Mouse (Mus musculus) embryonic facial prominence, embryonic 14.5 days (tissue): ENCODE measurements around the gene Ccdc180. TPM values are rescaled to one million over a fixed set of nuclear protein-coding genes. Genes with fewer than 3 reads are reported as not detected.

Experiments
- ATAC-seq: fragments of 200-750 bp; cut with Nextera tagmentation; 2 replicates; pipeline ENCODE4 v1.8.0; 2017; ENCODE audit warnings: low read depth, moderate number of reproducible peaks, moderate TSS enrichment
- DNase-seq: peaks from one replicate; pipeline ENCODE4 v3.0.0-alpha.2; 2015; ENCODE audit warnings: low spot score
- H3K27ac ChIP-seq: fragments of 300-500 bp; sonication (generic); replicated peaks from 2 replicates; pipeline ENCODE4 v1.5.1; 2014; ENCODE audit warnings: low read depth, mild to moderate bottlenecking, low read length, moderate library complexity
- H3K27me3 ChIP-seq: fragments of 300-500 bp; sonication (generic); replicated peaks from 2 replicates; pipeline ENCODE4 v1.6.1; 2014; ENCODE audit warnings: low read length; ENCODE audit not compliant: control insufficient read depth, insufficient read depth
- H3K36me3 ChIP-seq: fragments of 300-500 bp; sonication (generic); 2 replicates; pipeline ENCODE4 v1.6.1; 2014; ENCODE audit warnings: low read length, mixed read lengths; ENCODE audit not compliant: control insufficient read depth, insufficient read depth
- H3K4me1 ChIP-seq: fragments of 300-500 bp; sonication (generic); 2 replicates; pipeline ENCODE4 v1.6.1; 2014; ENCODE audit warnings: antibody characterized with exemption, low read length; ENCODE audit not compliant: control insufficient read depth, insufficient read depth
- H3K4me2 ChIP-seq: fragments of 300-500 bp; sonication (generic); 2 replicates; pipeline ENCODE4 v1.6.1; 2014; ENCODE audit warnings: low read depth, mild to moderate bottlenecking, low read length, moderate library complexity, mixed read lengths
- H3K4me3 ChIP-seq: fragments of 300-500 bp; sonication (generic); 2 replicates; pipeline ENCODE4 v1.5.1; 2014; ENCODE audit warnings: low read depth, mild to moderate bottlenecking, low read length
- H3K9ac ChIP-seq: fragments of 300-500 bp; sonication (generic); 2 replicates; pipeline ENCODE4 v1.6.1; 2014; ENCODE audit warnings: low read depth, mild to moderate bottlenecking, low read length, moderate library complexity, mixed read lengths
- H3K9me3 ChIP-seq: fragments of 300-500 bp; sonication (generic); 2 replicates; pipeline ENCODE4 v1.6.1; 2016; ENCODE audit warnings: low read length; ENCODE audit not compliant: control insufficient read depth
- WGBS: fragments of 180-500 bp; shearing (Covaris S2); extraction: QIAGEN DNeasy Blood & Tissue Kit; methylation state at CpG from one replicate; pipeline ENCODE4 v1.1.7; 2014; 5-methylcytosine and 5-hydroxymethylcytosine counted together
- polyA plus RNA-seq: library from polyadenylated mRNA; unstranded; fragments of >200 nt; fragmentation: Nextera tagmentation; extraction: Ambion mirVana; gene quantifications from 2 replicates; pipeline ENCODE4 v1.2.1, GENCODE M21; 2014

Ccdc180 gene
- polyA plus RNA-seq, 1 experiment from 2014 or later: 0.79 TPM

GRCm38 (mm10) chr4:45889487-45889886 lies 616 bp upstream of the Ccdc180 start:
- no peak overlapping the region for H3K9ac ChIP-seq
- peaks cover 8% of the 10 kb centered on the region; the same call in 1 of the 2 replicates for H3K4me1 ChIP-seq
- no peak for ATAC-seq
- H3K27me3 ChIP-seq: no peaks in the 10 kb centered on the region
- DNase-seq: no peak
- no peaks in the 10 kb centered on the region for H3K36me3 ChIP-seq
- H3K9me3 ChIP-seq: no peaks in the 10 kb centered on the region
- H3K4me2 ChIP-seq: no peak overlapping the region
- H3K4me3 ChIP-seq: no peak overlapping the region
- WGBS: 60% methylated on average over 6 of the region's 6 CpGs
- no peak overlapping the region for H3K27ac ChIP-seq

DNA sequence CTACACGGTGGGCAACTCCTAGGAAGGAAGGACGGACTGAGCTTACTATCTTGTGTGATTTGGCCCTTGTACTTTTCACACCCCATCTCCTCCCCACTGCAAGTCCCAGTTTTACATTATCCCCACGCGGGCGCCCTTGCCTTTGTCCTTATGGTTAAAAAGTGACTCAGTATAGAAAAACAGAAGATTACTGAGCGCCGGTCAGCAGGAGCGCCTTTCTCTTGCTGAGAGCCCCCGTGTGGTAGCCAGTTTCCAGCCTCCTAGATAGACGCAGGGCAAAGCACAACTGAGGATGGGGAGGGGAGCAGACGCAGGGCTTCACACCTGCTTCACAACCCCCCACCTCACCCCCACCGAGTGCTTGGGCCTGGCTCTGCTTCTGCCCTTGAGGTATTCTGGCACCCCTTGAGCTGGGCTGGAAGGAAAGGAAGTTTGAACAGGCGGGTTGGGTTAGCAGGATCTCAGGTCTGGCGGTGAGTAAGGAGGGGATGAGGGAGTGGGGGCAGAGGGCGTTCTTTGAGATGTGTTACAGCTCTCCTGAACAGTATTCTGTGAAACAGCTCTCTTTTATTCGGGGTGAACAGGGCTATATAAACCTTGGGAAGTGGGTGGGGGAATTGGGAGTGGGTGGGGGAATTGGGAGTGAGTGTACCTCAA lies 6.5 kb downstream of the Ccdc180 start:
- H3K4me3 ChIP-seq: no peak overlapping the region
- H3K27ac ChIP-seq: no peak overlapping the region
- H3K27me3 ChIP-seq: no peaks in the 10 kb centered on the region
- H3K4me2 ChIP-seq: no peak overlapping the region
- no peaks in the 10 kb centered on the region for H3K4me1 ChIP-seq
- H3K9ac ChIP-seq: no peak overlapping the region
- no peaks in the 10 kb centered on the region for H3K36me3 ChIP-seq
- no peaks in the 10 kb centered on the region for H3K9me3 ChIP-seq
- DNase-seq: no peak
- WGBS: 13% methylated on average over 15 of the region's 16 CpGs
- ATAC-seq: no peak

DNA sequence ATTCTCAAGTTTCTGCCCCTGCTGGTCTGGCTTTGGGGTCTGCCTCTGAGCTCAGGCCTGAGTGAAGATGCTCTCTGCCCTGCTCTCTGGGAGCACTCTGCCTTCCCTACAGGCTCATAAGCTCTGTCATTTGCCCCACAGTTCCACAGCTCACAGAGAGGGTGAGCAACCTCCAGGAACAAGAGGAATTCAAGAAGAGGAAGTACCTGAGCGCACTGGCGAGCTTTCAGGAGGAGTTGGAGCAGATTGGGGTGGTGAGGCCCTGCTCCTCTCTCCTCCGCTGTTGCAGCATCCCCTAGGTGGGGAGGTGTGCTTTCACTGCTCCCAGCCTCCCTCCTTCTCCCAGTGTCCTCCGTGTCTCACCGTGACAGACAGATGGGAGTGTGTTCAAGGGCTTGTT lies 8.3 kb downstream of the Ccdc180 start:
- no peak overlapping the region for H3K4me3 ChIP-seq
- DNase-seq: no peak
- 60% methylated on average over 5 of the region's 5 CpGs for WGBS
- H3K27me3 ChIP-seq: no peaks in the 10 kb centered on the region
- H3K9me3 ChIP-seq: no peaks in the 10 kb centered on the region
- ATAC-seq: no peak
- H3K4me1 ChIP-seq: no peaks in the 10 kb centered on the region
- no peak overlapping the region for H3K9ac ChIP-seq
- no peak overlapping the region for H3K27ac ChIP-seq
- H3K36me3 ChIP-seq: no peaks in the 10 kb centered on the region
- no peak overlapping the region for H3K4me2 ChIP-seq

GRCm38 (mm10) chr4:45909256-45909655 lies 19.2 kb downstream of the Ccdc180 start:
- no peak overlapping the region for H3K27ac ChIP-seq
- H3K4me1 ChIP-seq: no peaks in the 10 kb centered on the region
- 85% methylated on average over 13 of the region's 13 CpGs for WGBS
- no peak overlapping the region for H3K4me2 ChIP-seq
- H3K9me3 ChIP-seq: no peaks in the 10 kb centered on the region
- H3K9ac ChIP-seq: no peak overlapping the region
- no peak for ATAC-seq
- H3K27me3 ChIP-seq: no peaks in the 10 kb centered on the region
- DNase-seq: no peak
- H3K36me3 ChIP-seq: no peaks in the 10 kb centered on the region
- no peak overlapping the region for H3K4me3 ChIP-seq

DNA sequence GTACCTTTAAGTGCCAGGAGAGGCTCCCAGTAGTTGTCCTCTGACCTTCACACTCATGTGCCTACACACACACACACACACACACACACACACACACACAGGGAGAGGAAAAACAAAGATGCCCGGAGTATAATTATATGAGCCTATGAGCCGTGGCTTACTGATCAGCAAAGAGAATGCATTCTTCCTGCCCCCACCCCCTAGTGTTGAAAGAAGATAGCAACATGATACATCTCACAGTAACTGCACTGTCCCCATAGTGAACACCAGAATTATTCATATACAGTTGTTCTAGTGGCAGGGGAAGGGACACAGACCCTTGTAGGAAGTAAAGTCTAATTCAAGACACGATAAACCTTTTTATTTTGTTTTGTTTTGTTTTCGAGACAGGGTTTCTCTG lies 19.8 kb downstream of the Ccdc180 start:
- no peaks in the 10 kb centered on the region for H3K36me3 ChIP-seq
- no peaks in the 10 kb centered on the region for H3K9me3 ChIP-seq
- H3K4me3 ChIP-seq: no peak overlapping the region
- no peak overlapping the region for H3K27ac ChIP-seq
- H3K9ac ChIP-seq: no peak overlapping the region
- no peak overlapping the region for H3K4me2 ChIP-seq
- ATAC-seq (no peak), DNase-seq (no peak)
- H3K4me1 ChIP-seq: no peaks in the 10 kb centered on the region
- 53% methylated on average over 4 of the region's 4 CpGs for WGBS
- H3K27me3 ChIP-seq: no peaks in the 10 kb centered on the region

GRCm38 (mm10) chr4:45911256-45911655 lies 21.2 kb downstream of the Ccdc180 start:
- H3K36me3 ChIP-seq: no peaks in the 10 kb centered on the region
- no peaks in the 10 kb centered on the region for H3K27me3 ChIP-seq
- H3K27ac ChIP-seq: no peak overlapping the region
- no peak overlapping the region for H3K4me3 ChIP-seq
- 0 out of 2 replicates have a peak, but pooled peaks cover 3% of the 10 kb centered on the region for H3K9me3 ChIP-seq
- H3K4me2 ChIP-seq: no peak overlapping the region
- H3K4me1 ChIP-seq: no peaks in the 10 kb centered on the region
- H3K9ac ChIP-seq: no peak overlapping the region
- ATAC-seq (no peak), DNase-seq (no peak)
- 75% methylated on average over 5 of the region's 5 CpGs for WGBS

DNA sequence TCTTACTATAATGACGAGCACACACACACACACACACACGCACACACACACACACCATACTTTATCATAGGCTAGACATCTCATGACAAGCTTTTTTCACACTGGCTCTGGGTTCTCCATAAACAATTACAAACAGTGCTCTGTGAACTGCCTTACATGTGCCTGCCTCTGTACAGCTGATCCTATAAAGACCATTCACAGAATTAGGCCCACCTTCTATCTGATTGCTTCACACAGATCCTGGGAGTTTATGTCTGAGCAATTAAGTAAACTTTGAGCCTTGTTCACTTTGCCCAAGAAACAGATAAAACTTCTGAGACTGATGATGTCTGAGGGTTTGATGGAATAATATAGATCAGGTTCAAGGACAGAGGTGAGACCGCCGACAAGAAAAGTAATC lies 21.8 kb downstream of the Ccdc180 start:
- Histone ChIP-seq H3K4me1 (no peaks in the 10 kb centered on the region), H3K36me3 (no peaks in the 10 kb centered on the region), H3K9me3 (0 out of 2 replicates have a peak, but pooled peaks cover 3% of the 10 kb centered on the region), H3K27me3 (no peaks in the 10 kb centered on the region), H3K9ac (no peak overlapping the region), H3K4me3 (no peak overlapping the region), H3K27ac (no peak overlapping the region), H3K4me2 (no peak overlapping the region)
- no peak for DNase-seq
- no peak for ATAC-seq
- 86% methylated on average over 4 of the region's 4 CpGs for WGBS

DNA sequence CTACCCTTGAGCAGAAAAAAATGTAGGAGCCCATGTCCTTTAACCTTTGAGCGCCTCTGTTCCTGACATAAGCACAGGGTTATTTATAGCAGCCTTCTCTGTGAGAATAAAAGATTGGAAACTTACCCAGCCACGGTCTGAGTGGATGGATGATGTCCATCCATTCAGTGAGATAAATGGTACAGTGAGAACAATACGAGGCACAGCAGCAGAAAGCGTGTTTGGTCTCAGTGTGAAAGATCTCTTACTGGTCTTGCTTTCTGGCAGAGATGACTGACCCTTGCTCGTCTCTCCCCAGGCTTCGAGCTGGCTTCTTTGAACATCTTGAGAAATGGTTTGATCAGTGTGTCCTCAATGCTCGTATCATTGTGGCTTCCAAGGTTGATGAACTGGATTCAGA lies 27.0 kb downstream of the Ccdc180 start:
- ATAC-seq: no peak
- Histone ChIP-seq H3K4me1 (no peaks in the 10 kb centered on the region), H3K4me3 (no peak overlapping the region), H3K9me3 (0 out of 2 replicates have a peak, but pooled peaks cover 3% of the 10 kb centered on the region), H3K4me2 (no peak overlapping the region), H3K36me3 (no peaks in the 10 kb centered on the region), H3K27ac (no peak overlapping the region), H3K27me3 (no peaks in the 10 kb centered on the region), H3K9ac (no peak overlapping the region)
- whole genome bisulfite sequencing: 78% methylated on average over 7 of the region's 7 CpGs
- no peak for DNase-seq
